Mouse (Mus musculus) intestine, embryonic 16.5 days (tissue): ENCODE data around the gene Ppcdc. TPM values are rescaled to one million over a fixed set of nuclear protein-coding genes. Genes with fewer than 3 reads are reported as not detected.

Experiments
- ATAC-seq: fragments of 200-750 bp; cut with Nextera tagmentation; 2 replicates; pipeline ENCODE4 v1.8.0; 2017; ENCODE audit warnings: moderate TSS enrichment, moderate library complexity
- H3K27ac ChIP-seq: fragments of 300-500 bp; sonication (generic); 2 replicates; pipeline ENCODE4 v1.5.1; 2014; ENCODE audit warnings: mild to moderate bottlenecking, low read length
- H3K27me3 ChIP-seq: fragments of 300-500 bp; sonication (generic); replicated peaks from 2 replicates; pipeline ENCODE4 v1.6.1; 2014; ENCODE audit warnings: low read length, control low read depth, mixed read lengths; ENCODE audit not compliant: control insufficient read depth, insufficient read depth
- H3K36me3 ChIP-seq: fragments of 300-500 bp; sonication (generic); 2 replicates; pipeline ENCODE4 v1.6.1; 2014; ENCODE audit warnings: low read length, control low read depth; ENCODE audit not compliant: control insufficient read depth, insufficient read depth
- H3K4me1 ChIP-seq: fragments of 300-500 bp; sonication (generic); 2 replicates; pipeline ENCODE4 v1.6.1; 2014; ENCODE audit warnings: low read length, control low read depth, mixed read lengths; ENCODE audit not compliant: control insufficient read depth, insufficient read depth
- H3K4me2 ChIP-seq: fragments of 300-500 bp; sonication (generic); 2 replicates; pipeline ENCODE4 v1.6.1; 2014; ENCODE audit warnings: low read depth, low read length, control low read depth
- H3K4me3 ChIP-seq: fragments of 300-500 bp; sonication (generic); 2 replicates; pipeline ENCODE4 v1.5.1; 2014; ENCODE audit warnings: mild to moderate bottlenecking, low read length
- H3K9ac ChIP-seq: fragments of 300-500 bp; sonication (generic); 2 replicates; pipeline ENCODE4 v1.6.1; 2014; ENCODE audit warnings: low read depth, low read length
- H3K9me3 ChIP-seq: fragments of 300-500 bp; sonication (generic); 2 replicates; pipeline ENCODE4 v1.6.1; 2016; ENCODE audit warnings: low read length, control low read depth; ENCODE audit not compliant: control insufficient read depth
- WGBS: fragments of 180-500 bp; shearing (Covaris S2); extraction: QIAGEN DNeasy Blood & Tissue Kit; methylation state at CpG from one replicate; pipeline ENCODE4 v1.1.7; 2014; 5-methylcytosine and 5-hydroxymethylcytosine counted together
- polyA plus RNA-seq: library from polyadenylated mRNA; unstranded; fragments of >200 nt; fragmentation: Nextera tagmentation; extraction: Ambion mirVana; gene quantifications from 2 replicates; pipeline ENCODE4 v1.2.1, GENCODE M21; 2015

The Ppcdc gene
- polyA plus RNA-seq, 1 experiment from 2014 or later, result 29.4 TPM

DNA sequence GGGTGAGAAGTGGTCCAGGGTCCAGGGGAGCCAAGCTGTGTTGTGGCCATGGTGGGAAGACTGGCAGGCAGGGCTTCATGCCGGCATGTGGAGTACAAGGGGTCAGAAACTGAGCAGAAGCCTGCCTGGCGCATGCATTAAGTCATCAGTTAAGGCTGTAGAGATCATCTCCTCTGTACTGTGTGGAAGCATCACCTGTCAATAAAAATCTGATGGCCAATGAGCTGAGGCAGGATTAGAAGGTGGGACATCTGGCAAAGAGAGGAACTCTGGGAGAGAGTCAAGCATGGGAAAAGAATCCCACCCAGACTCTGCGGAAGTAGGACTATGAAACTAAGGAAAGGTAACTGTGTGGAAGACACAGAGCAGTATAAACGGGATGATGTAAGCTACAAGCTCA is 13.6 kb upstream of the Ppcdc start:
- Histone ChIP-seq H3K4me1 (no peaks in the 10 kb centered on the region; the same call in 1 of the 2 replicates), H3K27ac (no peak overlapping the region), H3K27me3 (no peaks in the 10 kb centered on the region), H3K4me3 (no peak overlapping the region), H3K9ac (no peak overlapping the region), H3K4me2 (no peak overlapping the region), H3K36me3 (peaks cover 5% of the 10 kb centered on the region; the same call in 1 of the 2 replicates), H3K9me3 (no peaks in the 10 kb centered on the region)
- ATAC-seq, result no peak
- 86% methylated on average over 4 of the region's 4 CpGs for WGBS

- Histone ChIP-seq H3K4me1 (no peaks in the 10 kb centered on the region; the same call in 1 of the 2 replicates), H3K27me3 (no peaks in the 10 kb centered on the region), H3K4me3 (no peak overlapping the region), H3K4me2 (no peak overlapping the region), H3K27ac (no peak overlapping the region), H3K9me3 (no peaks in the 10 kb centered on the region), H3K36me3 (peaks cover 5% of the 10 kb centered on the region; the same call in 1 of the 2 replicates), H3K9ac (no peak overlapping the region)
- 68% methylated on average over 8 of the region's 8 CpGs for WGBS
- ATAC-seq, result peak; percentile 64
These were observed 12.9 kb upstream of the Ppcdc start for GRCm38 (mm10) chr9:57452624-57453462.

DNA sequence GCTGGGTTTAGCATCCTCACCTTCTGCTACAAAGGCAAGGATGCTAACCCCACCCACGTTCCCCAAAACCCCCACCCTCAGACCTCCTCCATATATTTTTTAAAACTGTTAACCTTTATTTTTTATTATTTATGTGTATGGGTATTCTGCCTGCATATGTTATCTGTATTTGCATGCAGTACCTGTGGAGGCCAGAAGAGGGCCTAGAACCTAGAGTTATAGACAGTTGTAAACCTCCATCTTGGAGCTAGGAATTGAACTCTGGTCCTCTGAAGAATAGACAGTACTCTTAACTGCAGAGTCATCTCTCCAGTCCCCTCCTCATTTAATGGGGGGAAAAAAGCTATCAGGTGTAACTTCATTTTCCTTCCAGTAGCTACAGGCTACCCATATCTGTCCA is 9.8 kb upstream of the Ppcdc start:
- ATAC-seq, result no peak

DNA sequence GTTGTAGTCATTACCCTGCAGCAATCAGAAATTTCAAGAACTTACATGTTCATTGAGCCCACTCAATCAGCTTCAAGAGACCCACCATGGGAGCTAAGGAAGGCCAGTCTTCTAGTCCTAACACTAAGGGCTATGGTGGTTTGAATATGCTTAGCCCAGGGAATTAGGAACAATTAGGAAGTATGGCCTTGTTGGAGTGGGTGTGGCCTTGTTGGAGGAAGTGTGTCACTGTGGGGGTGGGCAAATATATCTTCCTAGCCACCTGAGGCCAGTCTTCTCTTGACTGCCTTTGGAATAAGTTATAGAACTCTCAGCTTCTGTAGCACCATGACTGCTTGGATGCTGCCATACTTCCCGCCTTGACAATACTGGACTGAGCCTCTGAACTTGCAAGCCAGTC is 696 bp upstream of the Ppcdc start:
- H3K4me3 ChIP-seq, result no peak overlapping the region
- no peaks in the 10 kb centered on the region for H3K27me3 ChIP-seq
- H3K4me1 ChIP-seq, result no peaks in the 10 kb centered on the region; the same call in 1 of the 2 replicates
- no peak overlapping the region for H3K4me2 ChIP-seq
- H3K36me3 ChIP-seq, result no peaks in the 10 kb centered on the region; the same call in 1 of the 2 replicates
- no peak overlapping the region for H3K27ac ChIP-seq
- H3K9ac ChIP-seq, result no peak overlapping the region
- H3K9me3 ChIP-seq, result no peaks in the 10 kb centered on the region
- 94% methylated on average over 1 of the region's 1 CpGs for WGBS
- no peak for ATAC-seq

More for the DNA sequence above, 9.8 kb upstream of the Ppcdc start:
- Histone ChIP-seq H3K4me3 (no peak overlapping the region), H3K4me1 (no peaks in the 10 kb centered on the region; the same call in 1 of the 2 replicates), H3K4me2 (no peak overlapping the region), H3K27ac (no peak overlapping the region), H3K9ac (no peak overlapping the region), H3K36me3 (peaks cover 5% of the 10 kb centered on the region), H3K9me3 (no peaks in the 10 kb centered on the region), H3K27me3 (no peaks in the 10 kb centered on the region)
- 64% methylated on average over 1 of the region's 1 CpGs for WGBS

DNA sequence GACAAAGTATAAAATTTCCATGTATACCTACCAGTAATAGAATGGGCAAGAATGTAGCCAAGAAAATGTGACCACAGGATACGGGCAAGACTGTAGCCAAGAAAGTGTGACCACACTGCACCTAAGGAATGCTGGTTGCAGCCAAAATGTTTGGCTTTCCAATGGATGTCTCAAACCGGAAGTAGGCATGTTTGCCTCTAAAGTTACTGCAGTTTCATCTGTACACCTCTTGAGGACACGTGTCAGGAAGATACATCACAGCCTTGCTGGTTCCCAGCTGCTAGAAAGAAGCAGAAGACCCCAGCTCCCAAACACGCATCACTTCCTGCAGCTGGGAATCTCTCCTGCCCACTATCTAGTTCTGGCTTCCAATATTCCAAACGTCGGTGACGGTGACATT is 841 bp downstream of the Ppcdc start:
- Histone ChIP-seq H3K36me3 (no peaks in the 10 kb centered on the region), H3K27me3 (no peaks in the 10 kb centered on the region), H3K9me3 (no peaks in the 10 kb centered on the region), H3K4me1 (peaks cover under 1% of the 10 kb centered on the region), H3K4me3 (peak overlapping the region; percentile 54), H3K9ac (peak overlapping the region; percentile 75), H3K4me2 (peak overlapping the region; percentile 70), H3K27ac (peak overlapping the region; percentile 62)
- ATAC-seq, result no peak
- 36% methylated on average over 7 of the region's 7 CpGs for WGBS

DNA sequence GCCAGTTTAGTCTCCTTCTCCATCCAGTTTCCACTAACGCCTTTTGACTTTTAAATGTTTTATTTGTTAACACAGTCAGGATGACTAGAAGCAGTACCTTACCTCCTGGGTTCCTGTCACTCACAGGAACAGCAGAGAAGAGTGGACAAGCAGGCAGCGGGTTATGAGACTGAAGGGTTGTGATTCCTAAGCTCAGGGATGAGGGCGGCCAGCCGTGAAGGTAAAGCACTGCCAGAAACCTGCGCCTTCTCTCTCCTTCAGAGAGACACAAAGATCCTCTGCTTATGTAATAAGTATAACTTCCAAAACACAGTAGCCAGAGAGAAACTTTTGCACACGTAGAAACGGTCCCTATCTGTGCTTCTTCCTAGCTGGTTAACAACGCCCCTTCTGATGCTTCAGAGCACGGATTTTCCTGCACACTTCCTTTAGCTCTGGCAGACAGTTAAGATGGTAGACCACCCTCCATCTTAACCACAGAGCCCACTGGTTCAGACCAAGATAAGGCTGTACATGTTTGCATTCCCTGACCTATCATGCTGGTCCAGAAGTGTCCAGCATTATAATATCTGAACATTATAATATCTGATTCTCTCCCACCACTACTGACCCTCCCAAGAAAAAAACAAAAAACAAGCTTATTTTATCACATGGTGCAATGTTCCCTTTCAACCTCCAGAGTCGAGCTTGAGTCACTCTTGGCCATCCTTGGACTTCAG is 1.9 kb downstream of the Ppcdc start:
- H3K4me3 ChIP-seq, result no peak overlapping the region
- no peak overlapping the region for H3K27ac ChIP-seq
- no peaks in the 10 kb centered on the region for H3K36me3 ChIP-seq
- H3K4me1 ChIP-seq, result peaks cover 9% of the 10 kb centered on the region
- no peak overlapping the region for H3K9ac ChIP-seq
- H3K4me2 ChIP-seq, result no peak overlapping the region
- no peak for ATAC-seq
- no peaks in the 10 kb centered on the region for H3K27me3 ChIP-seq
- no peaks in the 10 kb centered on the region for H3K9me3 ChIP-seq
- WGBS, result 79% methylated on average over 10 of the region's 10 CpGs

DNA sequence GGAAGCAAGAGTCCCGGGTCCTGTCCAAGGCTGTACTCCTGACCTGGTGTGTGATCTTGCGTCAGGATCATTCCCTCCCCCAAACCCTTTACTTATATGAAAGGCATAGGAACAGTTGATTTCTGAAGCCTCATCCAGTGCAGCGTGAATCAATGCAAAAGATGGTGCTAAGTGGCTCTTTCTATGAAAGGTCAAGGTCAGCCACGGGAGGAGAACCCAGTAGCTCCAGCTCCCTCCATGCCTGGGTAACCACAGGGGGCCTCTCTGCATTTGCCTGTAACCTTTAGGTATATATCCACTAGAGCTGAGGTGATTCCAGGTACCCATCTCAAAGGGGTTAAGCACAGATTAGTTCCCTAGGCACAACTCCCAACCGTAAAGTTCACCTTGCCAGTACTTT is 3.8 kb downstream of the Ppcdc start:
- Histone ChIP-seq H3K9me3 (no peaks in the 10 kb centered on the region), H3K4me2 (no peak overlapping the region), H3K9ac (no peak overlapping the region), H3K36me3 (no peaks in the 10 kb centered on the region), H3K4me3 (no peak overlapping the region), H3K4me1 (peaks cover 18% of the 10 kb centered on the region), H3K27ac (no peak overlapping the region), H3K27me3 (no peaks in the 10 kb centered on the region)
- no peak for ATAC-seq
- WGBS, result 82% methylated on average over 5 of the region's 5 CpGs

DNA sequence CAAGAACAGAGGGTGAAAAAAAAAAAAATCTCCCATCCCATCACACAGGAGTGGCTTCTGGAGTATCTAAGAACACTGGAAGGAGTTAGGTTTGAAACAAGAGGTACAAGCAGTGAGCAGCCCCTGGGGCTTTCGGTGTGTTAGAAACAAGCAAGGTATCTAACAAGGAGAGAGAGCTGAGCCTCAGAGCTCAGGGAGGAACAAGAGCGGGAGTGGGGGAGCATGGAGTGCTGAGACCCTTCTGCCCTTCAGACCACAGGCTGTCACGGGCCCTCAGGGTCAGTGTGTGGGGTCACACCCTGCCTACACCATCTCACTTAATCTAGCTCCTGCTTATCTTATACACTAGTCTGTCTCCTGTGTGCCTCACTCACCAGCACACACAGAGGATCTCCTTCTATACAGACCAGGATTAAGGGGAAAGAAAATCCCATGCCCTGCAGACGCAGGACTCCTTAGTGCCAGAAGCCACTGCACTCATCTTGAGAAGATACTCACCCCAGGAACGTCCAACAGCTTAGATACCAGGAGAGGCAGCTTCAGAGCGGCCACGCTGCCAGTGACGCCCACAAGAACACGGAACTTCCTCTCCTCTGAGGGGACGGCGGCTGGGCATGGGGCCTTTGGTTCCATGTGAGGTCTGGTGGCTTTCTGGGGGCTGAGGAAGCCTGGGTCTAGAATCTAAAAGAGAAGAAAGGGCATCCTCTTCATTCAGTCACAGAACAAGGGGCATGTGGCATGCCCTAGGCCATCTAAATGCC is 5.3 kb downstream of the Ppcdc start:
- no peak overlapping the region for H3K9ac ChIP-seq
- H3K4me2 ChIP-seq, result no peak overlapping the region
- no peak overlapping the region for H3K4me3 ChIP-seq
- peaks cover 23% of the 10 kb centered on the region for H3K4me1 ChIP-seq
- H3K9me3 ChIP-seq, result no peaks in the 10 kb centered on the region
- WGBS, result 85% methylated on average over 11 of the region's 11 CpGs
- no peaks in the 10 kb centered on the region for H3K36me3 ChIP-seq
- H3K27ac ChIP-seq, result no peak overlapping the region
- no peak for ATAC-seq
- H3K27me3 ChIP-seq, result no peaks in the 10 kb centered on the region
